Mouse (Mus musculus): ENCODE measurements around the gene Klhl26. TPM values are rescaled to one million over a fixed set of nuclear protein-coding genes. Genes with fewer than 3 reads are reported as not detected.

Klhl26 gene
- total RNA-seq, 2 experiments from 2014 or later = 6.7 to 8.5 TPM

GRCm38 (mm10) chr8:70509281-70509952 lies 32.6 kb upstream of the Klhl26 start:
- DNase-seq = no peak
- Histone ChIP-seq H3K27ac (peak overlapping the region; percentile 98), H3K4me3 (peak overlapping the region; percentile 74)
- no peak for TF ChIP-seq CTCF (IDR thresholded peaks at IDR 0.05)
- intact Hi-C loops (cut with DNase I) = loop anchor here (5.0 kb wide), 1 partner anchor 167 kb away; no protein-coding TSS in a partner anchor

GRCm38 (mm10) chr8:70507027-70507393 lies 30.2 kb upstream of the Klhl26 start:
- intact Hi-C loops (cut with DNase I) = loop anchor here (5.0 kb wide), 1 partner anchor 165 kb away; no protein-coding TSS in a partner anchor

GRCm38 (mm10) chr8:70506328-70507026 lies 29.7 kb upstream of the Klhl26 start, which contains the start of gene Rex1bd:
Gene Rex1bd, minus strand, starts transcription at chr8:70506752.
- peak; percentile 95 for DNase-seq
- Histone ChIP-seq H3K27ac (peak within 1 kb of the TSS; percentile 99), H3K4me3 (peak within 1 kb of the TSS; percentile 89)
- peak; percentile 90 for TF ChIP-seq CTCF (IDR thresholded peaks at IDR 0.05)
- intact Hi-C loops (cut with DNase I) = loop anchor here (5.0 kb wide), 1 partner anchor 164 kb away; no protein-coding TSS in a partner anchor

More at GRCm38 (mm10) chr8:70507027-70507393, 30.2 kb upstream of the Klhl26 start:
- H3K4me3 ChIP-seq = peak overlapping the region; percentile 89
- TF ChIP-seq CTCF (IDR thresholded peaks at IDR 0.05) = no peak
- H3K27ac ChIP-seq = peak overlapping the region; percentile 99
- DNase-seq = no peak

- Histone ChIP-seq H3K4me3 (peak overlapping the region; percentile 89), H3K27ac (peak overlapping the region; percentile 99)
- peak; percentile 55 for DNase-seq
- intact Hi-C loops (cut with DNase I) = loop anchor here (1.0 to 5.0 kb wide), 2 partner anchors 123 to 164 kb away; no protein-coding TSS in a partner anchor
- TF ChIP-seq CTCF (IDR thresholded peaks at IDR 0.05) = no peak
These were observed 29.0 kb upstream of the Klhl26 start for GRCm38 (mm10) chr8:70505698-70506327.

- peak; percentile 94; the same call in 1 of the 2 replicates for TF ChIP-seq CTCF (IDR thresholded peaks at IDR 0.05)
- intact Hi-C loops (cut with DNase I) = loop anchor here (1.0 to 5.0 kb wide), 2 partner anchors 122 to 163 kb away; no protein-coding TSS in a partner anchor
- Histone ChIP-seq H3K27ac (peak overlapping the region; percentile 79), H3K4me3 (peak overlapping the region; percentile 50)
- DNase-seq = peak; percentile 80
These were observed 28.1 kb upstream of the Klhl26 start for GRCm38 (mm10) chr8:70504851-70505250.

- Histone ChIP-seq H3K4me3 (peak overlapping the region; percentile 50), H3K27ac (peak overlapping the region; percentile 79)
- intact Hi-C loops (cut with DNase I) = no loop called here
- DNase-seq = peak; percentile 89
- no peak for TF ChIP-seq CTCF (IDR thresholded peaks at IDR 0.05)
These were observed 27.5 kb upstream of the Klhl26 start for GRCm38 (mm10) chr8:70504291-70504716.

- intact Hi-C loops (cut with DNase I) = no loop called here
- peak; percentile 83 for DNase-seq
- Histone ChIP-seq H3K27ac (no peak overlapping the region), H3K4me3 (peak overlapping the region; percentile 26; the same call in 1 of the 2 replicates)
- peak; percentile 82 for TF ChIP-seq CTCF (IDR thresholded peaks at IDR 0.05)
These were observed 26.4 kb upstream of the Klhl26 start for GRCm38 (mm10) chr8:70503062-70503750.

- intact Hi-C loops (cut with DNase I) = no loop called here
- Histone ChIP-seq H3K27ac (no peak overlapping the region), H3K4me3 (0 out of 2 replicates have a peak overlapping the region, but pooled peaks have one; percentile 13)
- DNase-seq = no peak
- TF ChIP-seq CTCF (IDR thresholded peaks at IDR 0.05) = no peak
These were observed 25.8 kb upstream of the Klhl26 start for GRCm38 (mm10) chr8:70502540-70502939.

GRCm38 (mm10) chr8:70501820-70502529 lies 25.2 kb upstream of the Klhl26 start:
- Histone ChIP-seq H3K4me3 (no peak overlapping the region), H3K27ac (no peak overlapping the region)
- peak; percentile 82 for DNase-seq
- TF ChIP-seq CTCF (IDR thresholded peaks at IDR 0.05) = no peak
- intact Hi-C loops (cut with DNase I) = no loop called here

GRCm38 (mm10) chr8:70500386-70501301 lies 23.9 kb upstream of the Klhl26 start:
- intact Hi-C loops (cut with DNase I) = no loop called here
- Histone ChIP-seq H3K4me3 (no peak overlapping the region), H3K27ac (no peak overlapping the region)
- no peak for TF ChIP-seq CTCF (IDR thresholded peaks at IDR 0.05)
- no peak for DNase-seq

- no peak for TF ChIP-seq CTCF (IDR thresholded peaks at IDR 0.05)
- Histone ChIP-seq H3K4me3 (peak overlapping the region; percentile 6; the same call in 1 of the 2 replicates), H3K27ac (no peak overlapping the region)
- DNase-seq = no peak
- intact Hi-C loops (cut with DNase I) = no loop called here
These were observed 18.9 kb upstream of the Klhl26 start for GRCm38 (mm10) chr8:70495771-70496062.
